Comparison of ENCODE assay signal across 16 mouse cellular contexts in the genomic region with DNA sequence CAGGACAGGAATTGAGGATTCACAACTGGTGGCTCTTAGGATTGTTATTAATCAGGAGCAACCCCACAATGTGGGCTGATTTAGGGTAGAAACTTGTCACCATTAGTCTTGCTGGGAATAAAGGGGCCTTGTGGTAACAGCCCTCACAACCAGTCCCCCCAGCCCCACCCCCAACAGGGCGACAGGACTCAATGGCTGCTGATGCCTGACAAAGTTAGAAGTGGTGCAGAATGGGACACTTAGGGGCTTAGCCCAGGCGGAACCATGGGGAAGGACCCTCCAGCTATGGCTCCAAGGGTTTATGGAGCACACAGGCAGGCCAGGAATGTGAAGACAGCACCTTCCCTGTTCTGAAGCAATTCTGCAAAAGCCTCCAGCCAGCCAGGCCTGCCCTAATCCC. TPM values are rescaled to one million over a fixed set of nuclear protein-coding genes. Genes with fewer than 3 reads are reported as not detected.
DNase-seq lines count a peak whose midpoint lies in the region; ATAC-seq lines count a peak whose summit lies in the region.
"Had no signal": no experiment of that assay in that cellular context is flagged by ENCODE, and none has a peak within 500 bp of the region (broad histone marks: within the 10 kb centered on the region; RNA-seq: fewer than 3 reads in every experiment).

No protein-coding gene starts in this region.

- peak; percentile 3 to 6 for DNase-seq in frontal cortex, postnatal 14 days (ENCODE audit: low spot score in 2 of 2)
- no peak for DNase-seq in frontal cortex, postnatal 36 days (ENCODE audit: low spot score in 2 of 2)
- DNase-seq in right cerebral cortex, postnatal 4 days, result peak; percentile 5
- DNase-seq in right cerebral cortex, adult 2 months (ENCODE audit: low spot score in 2 of 2), result no peak
- no peak for DNase-seq in spleen, postnatal 14 days (ENCODE audit: low spot score in 2 of 2)
- DNase-seq in yolk sac, embryonic 10.5 days (ENCODE audit: low spot score), result no peak
- DNase-seq: adrenal gland, adult 2 months; heart, postnatal 4 days; kidney, adult 11 months; left cerebral cortex, postnatal 4 days; liver, embryonic 13.5 days; right cerebral cortex, postnatal 25 days had no signal

- no peak overlapping the region for H3K4me3 ChIP-seq in hindbrain, embryonic 13.5 days
- H3K4me3 ChIP-seq: heart, embryonic 13.5 days; liver, embryonic 13.5 days had no signal

- peak overlapping the region; percentile 88 for H3K27ac ChIP-seq in hindbrain, embryonic 13.5 days
- H3K27ac ChIP-seq: heart, embryonic 13.5 days; liver, embryonic 13.5 days had no signal

- H3K36me3 ChIP-seq in hindbrain, embryonic 13.5 days, result no peaks in the 10 kb centered on the region
- H3K36me3 ChIP-seq: heart, embryonic 13.5 days; liver, embryonic 13.5 days had no signal

- H3K9ac ChIP-seq in hindbrain, embryonic 13.5 days, result no peak overlapping the region
- H3K9ac ChIP-seq: heart, embryonic 13.5 days; liver, embryonic 13.5 days had no signal

- H3K27me3 ChIP-seq in hindbrain, embryonic 13.5 days, result peaks cover 20% of the 10 kb centered on the region

- H3K4me2 ChIP-seq in hindbrain, embryonic 13.5 days, result no peak overlapping the region
- H3K4me2 ChIP-seq: heart, embryonic 13.5 days; liver, embryonic 13.5 days had no signal

- WGBS in hindbrain, embryonic 13.5 days, result 38% methylated on average over 2 of the region's 2 CpGs

- peaks cover 85% of the 10 kb centered on the region for H3K4me1 ChIP-seq in hindbrain, embryonic 13.5 days (replicated peaks)
- H3K4me1 ChIP-seq: heart, embryonic 13.5 days had no signal

- H3K9me3 ChIP-seq in hindbrain, embryonic 13.5 days, result no peaks in the 10 kb centered on the region
- H3K9me3 ChIP-seq: heart, embryonic 13.5 days; liver, embryonic 13.5 days had no signal

- no peak for ATAC-seq in hindbrain, embryonic 13.5 days (ENCODE audit: low FRiP score)
- ATAC-seq: CD4-positive, CD25-positive, alpha-beta regulatory T cell, adult 4 months had no signal

RNA-seq across cellular contexts. Expression of gene Rhbg, which starts 18.9 kb away (rescaled TPM):
- polyA plus RNA-seq in hindbrain, embryonic 13.5 days (2015; fragmentation: Nextera tagmentation; extraction: Ambion mirVana), result 0.22 and 0.32 TPM in 2 replicates
- polyA plus RNA-seq: CD4-positive, CD25-positive, alpha-beta regulatory T cell, adult 4 months; frontal cortex, adult 2 months had no signal

RNA-seq across cellular contexts. Expression of gene Gm38392, which starts 51.4 kb away (rescaled TPM):
- polyA plus RNA-seq in hindbrain, embryonic 13.5 days (2015; fragmentation: Nextera tagmentation; extraction: Ambion mirVana), result 0.29 and 0.70 TPM in 2 replicates
- polyA plus RNA-seq: adrenal gland, adult 2 months; CD4-positive, CD25-positive, alpha-beta regulatory T cell, adult 4 months; frontal cortex, adult 2 months; heart, embryonic 13.5 days; liver, embryonic 13.5 days had no signal

Comparison
In these comparisons a context has a peak if more than half of its experiments do, and no peak if none do; other contexts are left out.
1. DNase-seq: peak in frontal cortex, postnatal 14 days (2 of 2) and right cerebral cortex, postnatal 4 days (single experiment); none in frontal cortex, postnatal 36 days (0 of 2), right cerebral cortex, adult 2 months (0 of 2), spleen, postnatal 14 days (0 of 2) and yolk sac, embryonic 10.5 days (single experiment).